Mouse (Mus musculus) cerebellum, adult 2 months (tissue): ENCODE results near the gene Creld1.
A peak's percentile ranks its signal among the peaks of the same experiment; 100 is the strongest.

Experiments
- CTCF ChIP-seq: fragments of 200-500 bp; IDR thresholded peaks from 2 replicates; pipeline ENCODE4 v1.5.1; 2011; ENCODE audit warnings: low read depth, mild to moderate bottlenecking, control low read depth, low read length, moderate library complexity, borderline replicate concordance; ENCODE audit not compliant: insufficient read depth
- POLR2A ChIP-seq: fragments of 200-500 bp; IDR thresholded peaks from 2 replicates; pipeline ENCODE4 v1.6.1; 2011; ENCODE audit warnings: low read length, control low read depth, borderline replicate concordance; ENCODE audit not compliant: insufficient read depth

DNA sequence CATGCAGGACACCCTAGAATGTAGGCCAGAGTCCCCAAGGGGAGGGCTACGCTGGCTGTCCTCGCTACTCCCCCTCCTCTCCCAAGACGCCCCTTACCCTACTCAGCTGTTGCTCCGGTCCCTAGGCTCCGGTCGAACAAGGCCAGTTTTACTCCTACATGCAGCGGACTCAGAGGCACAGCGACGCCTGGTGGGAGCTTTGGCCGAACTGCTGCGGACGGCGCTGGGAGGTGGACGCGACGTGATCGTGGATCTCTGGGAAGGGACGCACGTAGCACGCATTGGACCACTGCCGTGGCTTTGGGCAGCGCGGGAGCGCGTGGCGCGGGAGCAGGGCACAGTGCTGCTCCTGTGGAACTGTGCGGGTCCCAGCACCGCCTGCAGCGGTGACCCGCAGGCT lies 13.7 kb upstream of the Creld1 start:
- TF ChIP-seq CTCF (peak; percentile 81), POLR2A (peak; percentile 45; the same call in 1 of the 2 replicates)
